Mouse (Mus musculus) fibroblast of lung, adult 2 months (primary cell): ENCODE data around the gene Olfr1424.
A peak's percentile ranks its signal among the peaks of the same experiment; 100 is the strongest.
"Not testable (repeated sequence)": the region's sequence is repeated elsewhere in the genome, so short reads cannot be mapped to it uniquely, and the experiment has no call there.

Source experiments
- DNase-seq: peaks from one replicate; pipeline ENCODE4 v3.0.0-alpha.2; 2011; ENCODE audit warnings: low read depth

Olfr1424 gene

DNA sequence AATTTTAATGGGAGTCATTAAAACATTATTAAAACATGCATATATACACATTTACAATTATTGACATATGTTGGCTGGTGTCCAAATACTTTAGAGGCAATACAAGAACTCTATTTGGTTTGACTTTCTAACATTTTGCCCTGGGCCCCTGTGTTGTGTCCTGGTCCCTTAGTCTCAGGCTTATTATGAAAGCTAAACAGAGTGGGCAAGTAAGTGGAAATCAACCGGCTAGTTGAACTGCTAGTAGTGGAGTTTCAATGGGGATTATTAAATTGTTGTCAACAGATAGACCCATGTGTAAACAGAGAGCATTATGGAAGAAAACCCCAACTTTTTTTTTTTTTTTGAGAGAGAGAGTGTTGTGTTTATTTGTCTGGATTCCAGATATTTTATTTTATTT, at the start of gene Olfr1424:
TSS of gene Olfr1424 (minus strand) at position 101 of the 400 bp plus-strand sequence.
- not testable (repeated sequence) for DNase-seq

DNA sequence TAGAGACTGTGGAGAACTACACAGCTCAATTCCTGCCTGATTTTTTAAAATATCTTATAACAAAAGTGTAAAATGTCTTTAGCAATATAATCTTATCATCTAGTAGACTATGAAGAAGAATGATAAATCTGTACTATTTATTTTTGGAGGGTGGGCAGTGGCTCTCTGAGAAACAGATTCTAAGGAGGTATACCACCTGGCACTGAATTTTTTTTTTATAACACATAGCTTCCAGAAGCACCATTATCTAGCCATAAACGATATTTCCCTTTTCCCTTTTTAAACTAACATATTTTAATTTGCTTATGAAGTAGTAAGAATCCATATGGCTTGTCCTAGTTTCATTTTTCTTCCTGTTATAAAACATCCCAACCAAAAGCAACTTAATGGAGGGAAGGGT, 42.1 kb upstream of the Olfr1424 start:
- no peak for DNase-seq

DNA sequence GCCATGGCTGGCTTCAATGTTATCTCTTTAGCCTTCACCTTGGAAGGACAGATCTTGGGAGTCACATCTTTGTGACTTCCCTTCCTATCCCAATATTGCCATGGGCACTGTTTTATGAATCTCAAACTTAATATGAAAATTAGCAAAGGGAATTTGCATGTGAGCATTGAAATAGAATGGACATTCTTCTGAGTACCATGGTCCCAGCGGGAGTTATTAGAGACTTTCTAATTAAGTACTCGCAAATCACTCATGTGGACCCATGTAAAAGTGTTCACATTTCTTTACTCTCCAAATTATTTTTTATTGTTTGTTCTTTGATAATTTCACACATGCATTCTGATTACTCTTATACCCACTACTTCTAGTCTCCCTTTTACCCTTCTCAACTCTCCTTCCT, 40.8 kb upstream of the Olfr1424 start, which contains the start of gene Olfr1427:
TSS of gene Olfr1427 (minus strand) at position 101 of the 400 bp plus-strand sequence.
- no peak for DNase-seq

DNA sequence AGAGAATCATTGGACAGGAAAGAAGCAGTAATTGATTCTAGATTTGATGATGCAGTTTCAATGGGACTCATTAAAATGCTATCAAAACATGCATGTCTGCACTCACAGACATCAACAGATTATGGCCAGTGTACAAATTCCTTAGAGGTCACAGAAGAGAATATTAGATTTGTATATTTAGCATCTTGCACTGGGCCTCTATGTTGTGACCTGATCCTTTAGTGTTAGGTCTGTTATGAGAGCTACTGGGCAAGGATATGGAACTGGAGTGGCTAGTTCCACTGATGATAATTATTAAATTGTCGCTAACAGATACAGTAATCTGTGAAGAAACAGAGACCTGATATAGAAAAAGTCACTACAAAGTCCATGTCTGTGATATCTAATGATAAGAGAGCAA, 29.4 kb upstream of the Olfr1424 start, which contains the start of gene Olfr1426:
TSS of gene Olfr1426 (minus strand) at position 101 of the 400 bp plus-strand sequence.
- DNase-seq = no peak

DNA sequence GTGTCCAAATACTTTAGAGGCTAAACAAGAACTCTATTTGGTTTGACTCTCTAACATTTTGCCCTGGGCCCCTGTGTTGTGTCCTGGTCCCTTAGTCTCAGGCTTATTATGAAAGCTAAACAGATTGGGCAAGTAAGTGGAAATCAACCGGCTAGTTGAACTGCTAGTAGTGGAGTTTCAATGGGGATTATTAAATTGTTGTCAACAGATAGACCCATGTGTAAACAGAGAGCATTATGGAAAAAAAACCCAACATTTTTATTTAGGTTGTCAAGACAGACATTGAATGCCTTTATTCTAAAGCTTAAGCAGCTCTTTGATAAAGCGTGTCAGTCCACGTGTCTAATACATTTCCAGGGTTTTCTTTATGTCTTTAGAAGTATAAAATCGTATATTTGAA, 15.1 kb upstream of the Olfr1424 start, which contains the start of gene Olfr1425:
TSS of gene Olfr1425 (minus strand) at position 101 of the 400 bp plus-strand sequence.
- DNase-seq = not testable (repeated sequence)

DNA sequence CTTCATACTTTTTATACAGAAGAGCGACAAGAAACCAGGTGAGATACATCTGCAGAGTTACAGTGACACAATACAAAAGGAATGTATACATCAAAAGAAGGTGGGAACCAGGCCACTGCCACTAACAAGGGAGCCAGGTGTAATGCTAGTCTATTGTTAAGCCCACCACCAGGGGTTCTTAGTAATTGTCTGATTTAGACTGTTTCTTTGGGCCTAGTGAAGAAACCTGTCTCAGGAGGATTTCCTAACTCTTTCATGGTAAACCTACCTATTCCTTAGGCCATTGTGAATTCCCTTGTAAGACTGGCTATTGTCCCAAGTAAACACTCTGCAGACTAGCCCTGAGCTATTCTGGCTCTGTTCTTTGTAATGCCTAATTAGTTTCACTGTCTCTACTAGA, 7.1 kb upstream of the Olfr1424 start:
- not testable (repeated sequence) for DNase-seq

DNA sequence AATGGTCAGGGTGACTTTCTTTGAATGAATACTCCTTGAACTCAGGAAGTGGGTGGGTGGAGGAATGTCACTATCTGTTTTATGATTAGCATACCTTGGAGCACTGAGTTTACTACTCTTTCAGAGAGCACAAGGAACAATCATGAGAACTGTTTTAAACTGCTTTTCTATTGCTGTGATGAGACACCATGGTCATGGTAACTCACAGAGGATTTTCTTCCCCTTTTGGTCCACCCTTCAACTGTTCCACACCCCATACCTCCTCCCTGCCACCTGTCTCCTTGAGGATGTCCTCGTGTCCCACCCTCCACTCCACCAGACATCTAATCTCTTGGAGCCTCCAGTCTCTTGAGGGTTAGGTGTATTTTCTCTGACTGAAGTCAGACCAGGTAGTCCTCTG, 5.3 kb upstream of the Olfr1424 start:
- not testable (repeated sequence) for DNase-seq

DNA sequence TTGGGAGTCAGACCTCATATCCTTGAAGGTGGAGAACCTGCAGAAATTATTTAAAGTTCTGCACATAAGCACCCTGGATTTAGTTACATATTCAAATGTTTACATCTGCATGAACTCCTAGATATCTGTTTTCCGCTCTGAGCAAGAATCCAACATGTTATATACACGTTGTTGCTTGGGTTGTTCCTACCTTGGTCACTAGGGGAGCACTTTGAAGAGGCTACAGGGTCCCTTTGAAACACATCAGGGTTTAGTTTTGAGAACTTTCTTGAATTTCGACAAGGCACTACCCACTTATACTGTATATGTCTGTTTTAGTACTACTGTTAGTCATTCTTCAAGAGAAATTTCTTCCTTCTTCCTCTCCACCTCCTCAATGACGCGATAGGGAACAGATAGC, 19.3 kb downstream of the Olfr1424 start:
- no peak for DNase-seq

DNA sequence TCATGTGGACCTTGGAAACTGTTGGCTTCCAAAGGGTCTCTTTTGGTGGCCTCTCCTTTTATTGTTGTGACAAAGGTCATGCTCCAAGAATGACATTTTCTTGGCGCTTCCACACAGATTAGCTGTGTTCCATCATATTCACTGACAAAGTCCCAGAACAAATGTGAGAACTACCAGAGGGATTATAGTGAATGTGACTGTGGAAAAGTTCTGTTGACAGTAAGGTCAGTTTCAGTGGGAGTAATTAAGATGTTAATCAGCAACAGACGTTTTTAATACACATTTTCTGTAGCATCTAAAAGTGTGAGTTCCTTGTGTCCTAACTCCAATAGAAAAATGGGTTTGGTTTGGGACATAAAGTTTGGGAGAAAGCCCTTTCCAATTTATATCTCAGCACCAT, 21.3 kb downstream of the Olfr1424 start, which contains the start of gene Olfr1423:
TSS of gene Olfr1423 (minus strand) at position 101 of the 400 bp plus-strand sequence.
- DNase-seq = no peak

DNA sequence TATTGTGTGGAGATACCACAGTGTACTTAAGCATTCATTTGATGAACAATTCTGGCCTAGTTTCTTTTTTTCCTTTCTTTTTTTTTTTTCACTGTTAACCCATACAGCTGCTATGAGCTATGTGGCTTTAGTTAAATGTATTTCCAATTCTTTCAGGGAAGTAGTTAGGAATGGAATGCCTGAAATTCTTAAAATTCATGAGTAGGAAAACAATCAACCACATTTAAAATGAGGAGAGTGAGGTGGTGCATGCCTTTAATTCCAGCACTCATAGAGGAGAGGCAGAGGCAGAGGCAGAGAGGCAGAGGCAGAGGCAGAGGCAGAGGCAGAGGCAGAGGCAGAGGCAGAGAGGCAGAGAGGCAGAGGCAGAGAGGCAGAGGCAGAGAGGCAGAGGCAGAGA, 24.8 kb downstream of the Olfr1424 start:
- no peak for DNase-seq

DNA sequence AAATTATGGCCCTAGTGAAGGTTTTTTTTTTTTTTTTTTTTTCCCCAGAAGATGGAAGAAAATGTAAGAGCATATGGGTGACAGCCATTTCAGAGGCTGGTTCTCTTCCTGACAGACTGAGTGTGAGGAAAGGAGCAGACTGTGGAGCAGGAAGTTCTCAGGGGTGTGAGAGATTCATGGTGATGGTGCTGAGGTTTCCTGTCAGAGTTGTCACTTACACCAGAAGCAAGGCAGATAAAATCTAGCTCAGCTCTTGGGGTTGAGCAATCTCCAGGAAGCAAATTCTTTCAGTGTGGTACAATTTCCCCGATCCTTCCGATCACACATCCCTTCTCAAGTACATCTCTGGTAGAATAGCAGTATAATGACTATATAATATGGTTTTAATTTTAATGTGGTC, 35.9 kb downstream of the Olfr1424 start:
- DNase-seq = no peak

DNA sequence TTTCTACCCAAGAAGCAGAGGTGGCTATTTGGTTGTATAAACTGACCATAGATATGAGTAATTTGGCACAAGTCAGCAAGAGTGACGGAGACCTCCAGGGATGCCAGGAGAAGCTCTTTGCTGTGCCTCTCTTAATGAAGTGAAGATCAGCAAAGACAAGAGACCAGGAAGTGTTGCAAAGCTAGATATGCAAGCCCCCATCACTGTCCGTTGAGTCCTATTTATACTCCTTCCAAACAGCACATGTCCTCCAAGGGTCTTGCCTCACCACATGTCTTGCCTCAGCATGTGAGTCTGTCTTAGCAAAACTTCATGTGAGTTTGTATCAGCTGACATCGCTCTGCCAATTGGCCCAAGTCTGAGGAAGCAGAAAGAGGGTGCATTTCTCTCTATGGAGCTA, 37.1 kb downstream of the Olfr1424 start:
- no peak for DNase-seq

DNA sequence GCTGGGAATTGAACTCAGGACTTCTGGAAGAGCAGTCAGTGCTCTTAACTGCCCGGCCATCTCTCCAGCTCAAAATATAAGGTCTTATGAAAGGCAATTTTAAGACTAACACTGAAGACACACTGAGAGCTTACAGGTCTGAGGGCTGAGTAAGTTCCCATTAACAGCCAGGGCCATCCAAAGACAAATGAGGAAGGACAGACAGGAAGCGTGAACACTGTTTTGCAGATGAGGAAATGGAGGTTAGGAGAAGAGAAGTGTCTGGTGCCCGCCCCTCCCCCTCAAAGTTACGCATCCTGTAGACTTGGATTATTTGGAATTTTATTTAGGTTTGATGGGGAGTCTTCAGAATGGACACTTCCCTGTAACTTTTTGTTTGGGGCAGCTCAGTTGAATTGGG, 38.3 kb downstream of the Olfr1424 start:
- DNase-seq = no peak

DNA sequence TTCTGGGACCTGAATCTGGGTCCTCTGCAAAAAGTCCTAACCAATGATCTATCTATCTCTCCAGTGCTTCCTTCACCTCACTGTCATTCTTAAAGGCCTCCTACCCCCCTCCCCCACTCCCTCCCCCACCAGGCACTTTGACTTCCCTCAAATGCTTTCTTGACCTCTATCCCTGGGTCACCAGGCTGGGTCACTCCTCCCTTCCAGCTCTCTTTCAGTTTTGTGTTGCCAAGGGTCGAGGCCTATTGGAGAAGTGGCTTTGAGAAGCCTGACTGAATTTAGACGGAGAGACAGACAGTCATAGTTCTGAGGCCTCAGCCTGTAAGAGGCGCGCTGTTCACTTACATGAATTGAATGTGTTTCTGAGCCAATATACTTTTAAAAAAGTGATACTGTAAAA, 46.3 kb downstream of the Olfr1424 start:
- DNase-seq = no peak

DNA sequence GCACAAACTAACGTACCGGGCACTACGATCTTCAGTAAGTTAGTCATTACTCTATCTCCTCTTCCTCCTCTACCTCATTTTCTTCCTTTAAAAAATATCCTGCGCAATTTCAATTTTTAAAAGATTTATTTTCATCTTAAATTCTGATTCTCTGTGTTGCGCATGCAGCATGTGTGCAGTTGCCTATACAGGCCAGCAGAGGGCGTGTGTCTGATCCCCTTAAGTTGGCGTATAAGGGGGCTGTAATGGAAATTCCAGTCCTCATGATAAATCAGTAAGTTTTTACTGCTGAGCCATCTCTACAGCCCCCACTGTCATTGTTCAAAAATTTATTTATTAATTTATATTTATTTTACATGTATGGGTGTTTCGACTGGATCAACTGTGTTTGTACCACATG, 46.8 kb downstream of the Olfr1424 start:
- DNase-seq = no peak

DNA sequence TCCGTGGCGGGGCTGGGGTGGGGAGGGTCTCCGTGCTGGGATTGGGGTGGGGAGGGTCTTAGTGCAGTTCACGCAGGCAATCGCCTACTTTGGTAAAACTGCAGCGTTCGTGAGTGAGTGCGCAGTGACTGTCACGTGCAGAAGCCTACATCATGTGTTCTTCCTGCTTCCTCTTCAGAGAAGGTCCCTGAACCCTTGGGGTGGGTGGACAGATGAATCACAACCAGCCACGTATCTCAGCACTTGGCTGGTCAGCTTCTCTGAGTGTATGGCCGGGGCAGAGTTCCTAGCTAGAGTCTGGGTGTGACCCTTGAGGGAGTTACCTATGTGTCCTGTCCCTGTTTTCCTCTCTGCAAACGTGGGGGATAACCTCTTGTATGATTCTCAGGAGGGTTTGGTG, 49.3 kb downstream of the Olfr1424 start:
- peak; percentile 51 for DNase-seq

DNA sequence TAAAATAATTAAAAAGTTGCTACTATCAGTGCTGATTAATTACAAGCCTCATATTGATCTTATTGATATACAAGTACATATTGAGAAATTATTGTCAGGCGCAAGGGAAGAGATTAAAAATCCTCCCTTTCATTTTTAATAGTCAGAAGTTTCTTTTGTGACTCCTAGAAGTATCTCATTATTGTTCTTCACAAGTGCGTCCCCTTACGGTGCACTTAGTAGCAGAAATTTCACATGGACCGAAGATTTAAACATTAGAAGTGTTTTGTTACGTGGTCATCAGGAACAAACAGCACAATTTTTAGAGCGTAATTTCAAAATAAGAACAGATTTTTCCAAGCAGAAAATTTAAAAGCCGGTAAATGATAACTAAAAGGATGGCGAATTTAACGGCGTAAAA, 49.9 kb downstream of the Olfr1424 start:
- DNase-seq = no peak

DNA sequence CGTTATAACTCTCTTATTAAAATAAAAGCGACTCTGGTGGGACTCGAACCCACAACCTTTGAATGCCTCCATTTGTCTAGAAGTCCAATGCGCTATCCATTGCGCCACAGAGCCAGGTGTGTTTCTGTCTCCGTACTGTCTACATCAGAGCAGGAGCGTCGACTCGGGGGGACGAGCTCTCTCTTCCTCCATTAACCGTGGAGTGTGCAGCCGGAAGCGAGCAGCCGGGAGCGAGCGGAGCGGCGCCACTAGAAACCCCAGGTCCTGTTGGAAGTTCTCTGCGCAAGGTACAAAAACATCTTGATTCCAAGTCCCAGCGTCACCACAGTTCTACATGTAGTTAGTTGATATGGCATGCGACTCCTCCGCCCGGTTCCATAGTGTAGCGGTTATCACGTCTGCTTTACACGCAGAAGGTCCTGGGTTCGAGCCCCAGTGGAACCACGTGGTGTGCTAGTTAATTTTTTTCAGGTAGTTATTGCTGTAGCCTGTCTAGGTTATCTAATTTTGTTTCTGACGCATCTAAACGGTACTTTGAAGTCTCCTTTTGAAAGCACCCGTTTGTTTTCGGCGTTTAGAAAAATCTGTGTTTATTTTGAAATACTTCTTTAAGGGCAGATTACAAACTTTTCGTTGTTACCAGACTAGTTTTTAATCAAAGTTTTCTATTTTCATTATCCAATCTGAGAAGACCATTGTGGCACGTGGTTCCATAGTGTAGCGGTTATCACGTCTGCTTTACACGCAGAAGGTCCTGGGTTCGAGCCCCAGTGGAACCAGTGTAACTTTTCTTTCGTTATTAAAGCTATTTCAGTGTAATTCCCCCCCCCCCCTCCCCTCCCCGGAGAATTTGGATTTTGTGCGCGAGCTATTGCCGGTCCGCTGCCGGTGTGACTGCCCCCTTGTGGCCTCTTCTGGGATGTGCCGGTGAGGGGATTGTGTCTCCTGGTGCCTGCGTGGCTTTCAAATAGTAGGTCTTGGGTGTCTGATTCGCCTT, 50.6 kb downstream of the Olfr1424 start:
- DNase-seq = peak; percentile 90

DNA sequence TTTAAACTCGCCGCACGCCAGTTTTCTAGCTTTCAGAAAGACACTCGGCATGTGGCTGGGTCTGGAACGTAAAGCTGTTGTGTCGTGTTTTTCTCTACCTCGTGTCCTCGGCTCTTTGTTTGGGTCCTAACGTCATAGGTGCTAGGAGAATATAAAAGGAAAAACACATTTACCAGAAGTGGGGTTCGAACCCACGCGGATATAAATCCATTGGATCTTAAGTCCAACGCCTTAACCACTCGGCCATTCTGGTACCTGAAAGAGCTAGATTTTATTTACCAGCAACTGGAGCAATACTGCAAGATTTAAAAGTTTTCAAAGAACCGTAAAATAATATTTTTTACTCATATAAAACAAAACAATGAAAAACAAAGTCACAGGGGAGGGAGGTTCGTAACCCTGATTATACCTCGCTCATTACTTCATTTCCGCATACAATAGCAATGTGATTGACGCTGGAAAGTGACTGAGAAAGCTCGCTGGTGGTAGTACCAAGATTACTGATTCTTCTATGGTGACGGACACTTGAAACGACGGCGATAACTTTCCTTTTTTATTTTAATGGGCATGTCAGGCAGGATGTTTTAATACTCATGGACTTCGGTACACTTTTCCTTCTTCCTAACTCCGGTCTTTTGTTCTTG, 51.4 kb downstream of the Olfr1424 start:
- peak; percentile 74 for DNase-seq

DNA sequence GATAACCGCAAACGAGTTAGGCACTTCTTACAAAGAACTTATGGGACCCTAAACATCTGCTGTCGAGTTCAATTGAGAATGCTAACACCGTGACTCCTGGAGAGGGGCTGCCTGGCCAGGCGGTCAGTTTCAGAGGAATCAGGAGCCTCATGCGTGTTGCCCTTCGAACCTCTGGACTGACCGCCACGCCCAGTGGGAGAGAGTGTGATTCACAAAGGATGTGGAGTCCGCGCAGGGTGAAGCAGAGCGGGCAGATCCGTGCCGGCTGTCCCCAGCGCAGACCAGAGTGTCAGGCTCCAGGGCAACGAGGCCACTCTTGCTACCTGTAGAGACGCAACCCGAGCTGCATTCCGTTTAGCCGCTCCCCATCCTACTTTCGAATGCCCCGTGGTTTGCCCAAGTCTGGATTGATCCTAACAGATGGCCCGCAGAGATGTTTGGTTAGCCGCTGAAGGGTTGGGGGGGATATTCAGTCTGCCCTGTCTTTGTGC, 52.2 kb downstream of the Olfr1424 start:
- peak; percentile 32 for DNase-seq

DNA sequence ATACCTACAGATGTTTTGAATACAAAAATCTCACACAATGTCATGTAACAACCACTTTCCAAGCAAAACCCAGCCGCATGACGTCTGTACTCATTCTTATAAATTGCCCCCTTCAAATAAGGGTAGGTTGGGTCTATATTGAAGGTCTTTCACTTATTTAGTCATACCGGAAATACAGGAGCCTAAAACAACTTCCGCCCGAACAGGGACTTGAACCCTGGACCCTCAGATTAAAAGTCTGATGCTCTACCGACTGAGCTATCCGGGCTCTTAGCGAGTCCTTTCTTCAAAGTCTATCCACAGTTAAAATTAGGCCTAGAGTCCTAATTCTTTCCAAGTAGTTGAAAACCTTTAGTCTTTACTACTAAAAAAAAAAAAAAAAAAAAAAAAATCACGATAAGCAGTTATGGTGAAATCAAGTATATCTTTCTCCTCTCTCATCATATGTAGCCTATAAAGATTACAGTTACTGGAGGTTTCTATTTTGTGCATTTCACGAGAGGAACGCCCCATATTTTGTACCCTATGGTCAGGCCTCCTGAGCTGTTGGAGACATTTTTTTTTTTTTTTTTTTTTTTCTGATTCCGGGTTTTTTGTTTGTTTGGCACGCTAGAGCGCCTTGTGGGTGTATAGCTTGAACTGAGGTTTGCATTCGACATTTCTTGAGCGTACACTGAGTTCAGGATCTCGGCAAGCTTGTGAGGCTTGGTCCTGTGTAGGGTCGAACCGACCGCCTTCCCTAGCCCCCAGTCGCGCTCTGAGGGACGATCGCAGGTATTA, 52.8 kb downstream of the Olfr1424 start:
- DNase-seq = peak; percentile 69
